Mouse (Mus musculus) thymus, postnatal 14 days (tissue): ENCODE results near the gene Npr1.

Experiments
- DNase-seq: peaks from one replicate; pipeline ENCODE4 v3.0.0; 2021

The Npr1 gene

GRCm38 (mm10) chr3:90475151-90475830 lies 9.6 kb upstream of the Npr1 start:
- DNase-seq, result no peak

- DNase-seq, result peak; percentile 84
Measured at GRCm38 (mm10) chr3:90472213-90472612, 6.5 kb upstream of the Npr1 start.

- DNase-seq, result no peak
Measured at GRCm38 (mm10) chr3:90467618-90468300, 2.1 kb upstream of the Npr1 start.

DNA sequence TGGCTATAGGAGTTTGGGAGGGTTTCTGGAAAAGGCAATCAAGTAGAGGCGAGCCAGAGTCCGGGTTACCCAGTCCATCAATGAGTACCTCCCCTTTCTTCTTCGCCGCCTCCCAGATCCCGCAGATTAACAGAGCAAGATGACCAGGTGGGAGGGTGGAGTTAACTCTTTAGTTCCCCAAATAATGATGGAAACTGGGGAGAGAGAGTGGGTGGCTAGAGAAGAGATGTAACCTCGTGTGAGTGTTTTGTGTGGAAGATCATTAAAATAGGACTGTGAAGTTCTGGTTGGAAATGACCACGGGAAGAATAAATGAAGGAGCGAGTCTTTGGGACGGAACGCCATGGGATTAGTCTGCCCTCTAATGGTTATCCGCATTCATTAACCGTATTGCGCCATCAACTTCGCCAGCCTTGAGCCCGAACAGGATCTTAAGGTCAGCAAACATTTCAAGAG lies 673 bp upstream of the Npr1 start:
- DNase-seq, result peak; percentile 18

DNA sequence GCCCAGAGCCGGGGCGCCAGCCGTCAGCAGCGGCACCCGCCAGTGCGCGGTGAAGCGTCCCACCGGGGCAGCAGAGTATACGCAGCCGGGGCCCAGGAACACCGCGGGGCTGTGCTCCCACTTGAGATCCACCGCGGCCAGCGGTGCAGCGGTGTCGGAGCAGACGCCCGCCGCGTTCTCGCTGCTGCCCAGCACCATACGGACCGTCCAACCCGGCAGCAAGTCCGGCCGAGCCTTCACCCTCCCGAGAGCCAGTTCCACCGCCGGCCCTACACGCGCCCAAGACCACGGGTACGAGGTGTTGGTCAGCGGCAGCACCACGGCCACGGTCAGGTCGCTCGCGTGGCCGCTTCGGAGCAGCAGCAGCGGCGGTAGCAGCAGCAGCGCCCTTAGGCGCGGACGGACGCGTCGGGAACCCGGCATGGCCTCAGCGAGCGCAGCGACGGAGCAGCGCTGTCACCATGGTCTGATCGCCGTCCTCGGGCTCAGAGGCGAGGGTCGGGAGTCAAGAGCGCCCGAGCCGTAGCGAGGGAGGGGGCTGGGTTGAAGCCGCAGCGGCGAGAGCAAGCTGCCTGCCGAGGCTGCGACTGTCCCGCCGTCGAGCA lies 483 bp downstream of the Npr1 start:
- peak; percentile 28 for DNase-seq

GRCm38 (mm10) chr3:90464552-90465080 lies 1.1 kb downstream of the Npr1 start:
- DNase-seq, result no peak

DNA sequence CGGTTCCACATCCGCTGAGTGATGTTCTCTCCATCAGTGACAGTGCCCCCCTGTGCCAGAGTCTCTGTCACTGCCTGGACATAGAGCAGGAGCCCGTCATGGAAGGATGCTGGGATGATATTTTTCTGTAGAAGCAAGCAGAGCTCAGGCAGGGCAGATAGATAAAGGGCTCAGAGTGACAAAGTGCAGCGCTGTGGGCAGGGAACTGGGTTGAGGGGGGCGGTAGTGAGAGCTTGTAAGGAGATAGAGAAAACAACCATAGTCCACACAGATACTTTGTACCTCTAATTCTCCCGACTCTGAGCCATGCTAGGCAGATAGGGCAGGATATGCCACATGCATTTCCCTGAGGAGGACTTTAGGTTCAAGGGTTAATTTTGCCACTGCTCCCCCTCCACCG lies 3.1 kb downstream of the Npr1 start:
- no peak for DNase-seq

DNA sequence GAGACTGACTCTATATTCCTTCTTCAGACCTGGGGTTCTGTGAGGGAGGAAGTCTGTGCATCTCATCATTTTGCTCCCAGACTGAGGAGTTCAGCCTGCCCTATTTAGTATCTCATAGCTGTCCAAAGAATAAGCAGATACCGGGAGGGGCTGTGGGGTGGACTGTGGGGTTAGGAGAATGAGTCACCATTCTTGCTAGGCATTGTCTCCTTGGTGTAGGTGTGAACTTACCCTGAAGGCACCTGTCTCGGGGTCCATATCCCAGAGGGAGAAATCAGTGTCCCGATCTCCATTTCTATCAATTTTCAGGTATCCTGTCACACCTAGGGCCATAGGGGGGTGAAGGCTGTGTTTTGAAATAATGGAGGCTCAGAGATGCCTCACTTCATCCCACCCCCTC lies 3.7 kb downstream of the Npr1 start:
- no peak for DNase-seq

DNA sequence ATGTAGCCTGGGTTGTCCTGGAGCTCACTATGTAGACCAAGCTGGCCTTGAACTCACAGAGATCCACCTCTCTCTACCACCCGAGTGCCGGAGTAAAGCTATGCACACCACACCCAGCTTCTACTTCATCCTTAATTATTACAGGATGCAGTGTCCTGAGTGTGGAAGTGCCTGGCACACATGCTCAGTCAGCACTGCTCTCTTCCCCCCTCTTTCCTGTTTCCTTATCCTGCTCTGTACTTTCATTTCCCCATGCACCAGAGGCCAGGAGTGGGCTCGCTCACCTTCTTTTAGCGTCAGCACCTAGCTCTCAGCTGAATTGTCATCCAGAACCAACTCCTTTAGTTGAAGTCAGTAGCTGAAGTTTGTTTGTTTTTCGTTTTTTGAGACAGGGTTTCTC lies 5.4 kb downstream of the Npr1 start:
- no peak for DNase-seq

DNA sequence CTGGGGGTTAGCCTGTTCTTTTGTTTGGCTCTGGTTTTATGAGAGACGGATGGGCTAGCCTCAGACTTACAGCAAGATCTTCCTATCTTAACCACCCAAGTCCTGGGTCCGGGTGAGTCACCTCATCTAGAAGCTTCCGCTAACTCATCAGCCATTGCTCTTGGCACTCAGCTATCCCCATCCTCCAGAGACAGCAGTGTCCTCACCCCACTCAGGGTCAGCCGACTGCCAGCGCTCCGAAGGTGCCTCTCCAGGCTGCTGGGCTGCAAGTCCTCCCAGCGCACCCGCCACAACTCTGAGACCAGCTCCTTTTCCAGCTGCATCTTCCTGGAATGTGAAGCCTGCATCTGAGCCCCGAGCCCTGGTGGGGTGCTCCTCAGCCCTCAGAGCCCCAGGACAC lies 5.9 kb downstream of the Npr1 start:
- DNase-seq, result no peak

GRCm38 (mm10) chr3:90454931-90455330 lies 10.7 kb downstream of the Npr1 start:
- no peak for DNase-seq

DNA sequence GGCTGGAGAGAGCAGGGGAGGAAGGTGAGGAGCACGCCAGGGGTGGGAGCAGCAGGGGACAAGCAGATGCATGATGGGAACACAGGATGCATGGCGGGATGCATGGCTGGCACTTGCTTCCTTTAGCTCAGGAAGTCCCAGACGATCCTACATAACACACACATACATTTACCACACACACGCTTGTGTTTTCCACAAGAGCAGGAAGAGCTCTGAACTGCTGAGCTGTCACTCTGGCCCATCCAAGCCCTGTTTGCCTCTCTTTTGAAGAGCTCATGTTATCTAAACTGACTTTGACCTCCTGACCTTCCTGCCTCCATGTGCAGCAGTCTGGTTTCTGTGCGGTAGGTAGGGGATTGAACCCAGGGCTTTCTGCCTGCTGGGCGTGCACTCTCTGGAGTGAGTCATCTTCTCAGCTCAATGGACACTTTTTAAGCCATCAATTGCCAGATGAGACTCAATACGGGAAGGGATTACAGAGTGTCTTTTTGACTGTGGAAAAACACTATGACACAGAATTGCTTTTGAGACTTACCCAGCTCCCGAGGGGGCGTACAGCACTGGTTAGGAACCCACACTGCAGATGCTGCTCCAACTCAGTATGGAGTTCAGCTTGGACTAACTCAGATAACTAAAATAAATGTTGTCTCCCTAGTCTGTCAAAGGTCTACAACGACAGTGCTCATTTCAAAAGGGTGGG lies 14.1 kb downstream of the Npr1 start:
- DNase-seq, result no peak

GRCm38 (mm10) chr3:90450874-90451273 lies 14.8 kb downstream of the Npr1 start:
- DNase-seq, result no peak

DNA sequence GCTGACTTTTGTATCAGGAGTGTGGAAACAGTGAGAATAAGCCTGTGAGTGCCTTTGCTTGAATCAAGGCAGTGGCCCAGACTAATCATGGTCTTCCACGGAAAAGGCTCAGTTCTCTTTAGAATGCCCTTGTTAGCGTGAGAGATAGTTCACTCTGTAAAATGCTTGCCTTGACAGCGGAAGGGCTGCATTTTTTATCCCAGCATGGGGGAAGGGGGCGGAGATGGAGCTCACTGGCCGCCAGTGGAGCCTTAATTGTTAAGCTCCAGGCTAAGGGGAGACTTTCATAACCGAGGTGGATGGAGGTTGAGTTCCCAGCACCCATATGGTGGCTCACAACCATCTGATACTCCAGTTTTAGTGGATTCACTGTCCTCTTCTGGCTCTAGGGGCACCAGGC lies 17.0 kb downstream of the Npr1 start:
- DNase-seq, result no peak

GRCm38 (mm10) chr3:90447123-90447494 lies 18.6 kb downstream of the Npr1 start:
- DNase-seq, result no peak

GRCm38 (mm10) chr3:90446389-90447122 lies 19.1 kb downstream of the Npr1 start:
- DNase-seq, result peak; percentile 68

DNA sequence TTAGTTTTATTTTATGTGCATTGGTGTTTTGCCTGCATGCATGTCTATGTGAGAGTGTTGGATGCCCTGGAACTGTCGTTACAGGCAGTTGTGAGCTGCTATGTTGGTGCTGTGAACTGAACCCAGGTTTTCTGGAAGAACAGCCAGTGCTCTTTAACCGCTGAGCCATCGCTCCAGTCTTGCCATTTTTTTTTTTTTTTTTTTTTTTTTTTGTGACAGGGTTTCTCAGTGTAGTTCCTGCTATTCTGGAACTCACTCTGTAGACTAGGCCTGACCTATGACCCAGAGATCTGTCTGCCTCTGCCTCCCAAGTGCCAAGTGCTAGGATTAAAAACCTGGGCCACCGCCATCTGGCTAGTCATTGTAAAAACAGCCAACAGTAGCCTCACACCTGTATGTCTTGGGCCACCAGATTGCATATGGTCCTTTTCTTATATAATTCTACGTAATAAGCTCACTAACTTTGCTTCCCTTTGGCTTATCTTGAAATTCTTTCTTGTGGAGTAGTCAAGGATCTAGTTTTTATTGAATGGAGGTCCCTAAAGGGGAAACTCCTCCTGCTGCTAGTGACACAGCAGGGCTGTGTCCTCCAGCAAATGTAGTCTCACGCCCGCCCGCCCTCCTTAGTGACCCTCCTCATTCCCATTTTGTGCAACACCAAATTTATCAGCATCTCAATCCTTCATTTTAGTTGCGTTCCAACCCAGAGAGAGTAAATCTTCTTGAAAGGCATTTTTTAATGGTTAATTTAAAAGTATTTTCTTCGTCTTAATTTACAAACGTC lies 20.1 kb downstream of the Npr1 start:
- no peak for DNase-seq

DNA sequence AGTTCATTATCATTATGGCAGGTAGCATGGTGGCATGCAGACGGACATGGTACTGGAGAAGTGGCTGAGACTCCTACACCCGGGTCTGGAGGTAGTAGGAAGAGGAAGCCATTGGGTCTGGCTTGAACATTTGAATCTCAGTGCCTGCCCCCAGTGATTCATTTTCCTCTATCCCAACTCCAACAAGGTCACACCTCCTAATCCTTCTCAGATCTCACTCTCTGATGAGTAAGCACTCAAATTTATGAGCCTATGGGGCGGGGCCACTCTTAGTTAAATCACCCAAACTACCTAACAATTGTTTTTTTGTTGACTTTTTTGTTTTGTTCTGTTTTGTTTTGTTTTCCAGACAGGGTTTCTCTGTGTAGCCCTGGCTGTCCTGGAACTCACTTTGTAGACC lies 21.7 kb downstream of the Npr1 start:
- DNase-seq, result no peak

DNA sequence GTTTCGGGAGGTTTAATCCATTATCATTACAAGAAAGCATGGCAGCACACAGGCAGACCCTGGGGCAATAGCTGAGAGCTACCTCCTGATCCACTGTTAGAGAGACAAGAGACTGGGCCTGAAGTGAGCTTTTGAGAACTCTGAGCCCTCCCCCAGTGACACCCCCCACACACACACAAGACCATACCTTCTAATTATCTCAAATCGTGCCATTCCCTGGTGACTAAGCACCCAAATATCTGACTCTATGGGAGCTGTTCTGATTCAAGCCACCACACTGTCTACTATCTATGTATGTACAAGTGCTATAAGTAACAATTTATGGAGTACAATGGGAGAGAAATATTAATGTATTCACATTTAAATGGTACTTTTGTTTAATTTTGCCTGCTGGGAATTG lies 24.9 kb downstream of the Npr1 start:
- no peak for DNase-seq

DNA sequence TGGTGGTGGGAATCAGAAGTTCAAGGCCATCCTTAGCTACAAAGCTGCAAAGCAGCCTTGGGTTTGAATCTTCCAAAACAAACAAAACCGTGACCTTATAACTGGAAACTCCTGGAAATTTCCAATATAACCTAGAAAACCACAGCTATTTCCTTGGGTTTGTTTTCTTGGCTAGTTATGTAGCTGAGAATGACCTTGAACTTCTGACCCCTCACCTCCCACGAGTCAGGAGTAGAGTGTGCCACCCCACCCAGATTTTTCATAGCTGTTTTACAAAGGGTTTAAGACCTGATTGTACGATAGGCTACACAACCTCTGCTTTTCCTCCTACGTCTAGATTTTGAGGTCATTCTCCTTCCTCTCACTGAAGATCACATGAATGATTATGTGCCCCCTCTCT lies 28.5 kb downstream of the Npr1 start:
- no peak for DNase-seq

DNA sequence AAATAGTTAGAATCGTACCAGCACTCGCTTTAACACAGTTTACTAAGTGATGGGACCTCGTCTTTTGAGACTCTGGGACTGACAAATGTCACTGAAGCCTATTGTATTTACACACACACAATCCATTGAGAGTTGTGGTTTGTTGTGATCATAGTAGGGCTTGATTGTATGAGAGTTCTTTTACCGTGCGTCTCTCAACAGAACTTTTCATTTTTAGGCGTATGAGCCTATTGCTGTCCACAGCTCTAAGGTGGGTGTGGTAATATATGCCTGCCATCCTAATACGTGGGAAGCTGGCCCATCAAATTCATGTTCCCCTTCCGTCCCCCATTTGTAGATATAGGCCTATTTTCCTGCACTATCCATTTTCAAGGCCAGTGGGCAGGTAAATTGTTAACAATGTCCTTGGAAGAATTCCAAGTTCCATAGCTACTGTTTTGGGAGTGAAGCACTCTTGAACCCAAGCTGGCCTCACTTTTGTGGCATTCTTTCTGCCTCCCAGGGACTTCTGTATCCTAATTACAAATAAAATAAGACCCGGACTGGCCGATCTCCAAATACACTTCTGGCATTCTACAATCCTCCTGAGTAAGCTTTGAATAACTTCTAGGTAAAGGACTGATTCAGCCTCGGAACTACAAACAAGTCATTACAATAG lies 31.5 kb downstream of the Npr1 start:
- DNase-seq, result no peak
